Mouse (Mus musculus): ENCODE measurements around the gene Gm42906.

- TF ChIP-seq POLR2A (IDR thresholded peaks at IDR 0.05; ENCODE audit: control insufficient read depth in 1 of 2, insufficient read depth in 1 of 2, low read depth in 1 of 2, low read length in 2 of 2, poor library complexity in 1 of 2): no peak
- TF ChIP-seq E2F4 (IDR thresholded peaks at IDR 0.05; ENCODE audit: borderline replicate concordance, low read depth, low read length): no peak
- TF ChIP-seq RCOR1 (IDR thresholded peaks at IDR 0.05; ENCODE audit: low read depth, low read length): no peak
- TF ChIP-seq CTCF (IDR thresholded peaks at IDR 0.05 in 2 of 3, conservative IDR thresholded peaks at IDR 0.05 in 1 of 3; ENCODE audit: control insufficient read depth in 1 of 3, insufficient read depth in 1 of 3, low read depth in 2 of 3, low read length in 3 of 3, poor library complexity in 1 of 3, severe bottlenecking in 1 of 3): no peak
- TF ChIP-seq EP300 (IDR thresholded peaks at IDR 0.05; ENCODE audit: low read depth in 1 of 2, low read length in 2 of 2): no peak
- TF ChIP-seq ZC3H11A (IDR thresholded peaks at IDR 0.05; ENCODE audit: low read depth, low read length): no peak
- no peak for TF ChIP-seq SIN3A (IDR thresholded peaks at IDR 0.05; ENCODE audit: low read length)
Measured at GRCm38 (mm10) chr5:151174485-151175460, 253.2 kb downstream of the Gm42906 start.

Data from MEL (cell line).